Mouse (Mus musculus): Measurements from ENCODE around the gene Mical3.
A peak's percentile ranks its signal among the peaks of the same experiment; 100 is the strongest.

Gene Mical3

DNA sequence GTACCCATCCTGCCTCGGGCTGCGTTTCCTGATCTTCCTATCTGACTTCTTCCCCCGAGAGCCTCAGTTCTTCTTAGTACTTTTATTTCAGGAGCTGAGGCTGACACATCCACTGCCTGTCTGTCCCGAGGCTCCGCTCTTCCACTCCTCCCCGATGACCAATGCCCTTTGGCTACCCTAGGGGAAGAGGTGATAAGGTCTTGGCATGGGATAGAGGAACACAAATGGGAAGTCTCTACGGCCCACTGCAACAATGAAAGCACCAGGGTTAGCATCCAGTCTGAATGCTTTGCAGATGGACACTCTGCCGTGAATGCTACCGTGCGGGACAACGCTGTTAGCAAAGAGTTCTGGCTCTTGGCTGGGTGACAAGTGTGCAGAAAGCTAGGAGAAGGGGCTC, 116.5 kb downstream of the Mical3 start:
- no peak for DNase-seq (ENCODE audit: low spot score)

DNA sequence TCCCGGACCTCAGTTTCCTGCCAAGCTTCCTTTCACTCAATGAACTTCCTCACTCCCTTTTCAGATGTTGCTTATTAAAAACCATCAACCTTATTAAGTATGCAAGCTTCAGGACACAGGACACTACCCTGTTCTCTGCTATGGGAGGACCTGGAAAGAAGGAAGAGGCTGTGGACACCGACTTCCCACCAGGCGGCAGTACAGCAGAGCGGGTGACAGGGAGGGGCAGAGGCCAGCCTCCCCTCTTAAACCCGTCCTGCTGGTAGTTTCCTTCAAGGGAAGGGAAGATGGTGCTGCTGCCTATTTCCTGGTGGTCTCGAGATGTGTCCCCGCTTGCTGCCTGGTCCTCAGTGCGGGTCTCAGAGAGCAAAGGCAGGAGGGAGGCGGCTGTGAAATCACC, 117.0 kb downstream of the Mical3 start:
- no peak for DNase-seq (ENCODE audit: low spot score)

DNA sequence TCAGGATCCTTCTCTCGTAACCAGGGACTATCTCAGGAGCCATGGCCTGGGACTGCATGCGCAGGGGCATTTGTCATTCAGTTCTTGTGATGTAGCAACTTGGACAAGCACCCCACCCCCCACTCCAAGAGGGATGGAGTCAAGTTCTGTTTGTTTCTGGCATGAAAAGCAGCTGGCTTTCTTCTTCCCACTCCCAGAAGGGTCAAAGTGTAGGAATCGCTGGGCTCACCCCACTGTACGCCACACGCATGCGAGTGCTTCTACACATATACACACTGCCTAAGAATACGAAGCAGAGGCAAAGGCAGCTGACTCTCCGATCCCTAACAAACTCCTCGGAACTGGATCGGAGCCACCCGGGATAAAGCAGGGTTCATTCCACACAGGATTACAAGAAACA, 119.1 kb downstream of the Mical3 start:
- DNase-seq (ENCODE audit: low spot score): no peak

DNA sequence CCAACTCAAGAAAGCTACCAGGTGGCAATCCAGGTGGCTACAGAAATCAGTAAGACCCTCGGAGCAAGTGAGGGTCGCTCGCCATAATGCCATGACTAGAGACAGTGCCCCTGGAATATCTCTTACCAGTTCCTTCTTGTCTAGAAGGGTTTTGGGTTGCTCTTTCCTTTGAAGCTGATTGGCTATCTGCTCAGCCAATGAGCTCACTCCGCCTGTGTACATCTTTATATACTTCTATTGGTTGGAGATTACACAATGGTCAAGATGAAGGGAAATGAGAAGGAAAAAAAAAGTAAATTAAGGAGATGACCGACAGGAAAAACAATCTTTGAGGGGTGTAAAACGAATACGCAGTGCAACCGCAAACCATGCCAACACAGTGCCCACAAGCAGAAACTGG, 121.1 kb downstream of the Mical3 start:
- no peak for DNase-seq (ENCODE audit: low spot score)

DNA sequence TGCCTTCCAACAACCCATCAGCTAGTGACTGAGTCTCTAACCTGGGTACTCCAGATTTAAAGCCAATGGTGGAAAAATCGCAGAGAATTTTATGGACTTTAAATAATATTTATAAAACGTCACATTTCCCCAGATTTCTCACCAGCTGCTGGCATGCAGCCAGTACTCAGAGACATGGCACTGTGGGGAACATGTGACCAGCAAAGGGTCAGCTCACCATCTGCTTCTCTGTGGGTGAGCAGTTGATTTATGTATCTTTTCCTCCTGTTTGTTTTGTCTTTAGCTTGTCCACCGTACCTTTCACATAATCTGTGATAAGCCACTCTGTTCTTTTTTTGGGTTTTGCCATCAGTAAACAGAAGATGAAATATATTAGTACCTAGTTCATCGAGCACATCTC, 125.8 kb downstream of the Mical3 start:
- no peak for DNase-seq (ENCODE audit: low spot score)

DNA sequence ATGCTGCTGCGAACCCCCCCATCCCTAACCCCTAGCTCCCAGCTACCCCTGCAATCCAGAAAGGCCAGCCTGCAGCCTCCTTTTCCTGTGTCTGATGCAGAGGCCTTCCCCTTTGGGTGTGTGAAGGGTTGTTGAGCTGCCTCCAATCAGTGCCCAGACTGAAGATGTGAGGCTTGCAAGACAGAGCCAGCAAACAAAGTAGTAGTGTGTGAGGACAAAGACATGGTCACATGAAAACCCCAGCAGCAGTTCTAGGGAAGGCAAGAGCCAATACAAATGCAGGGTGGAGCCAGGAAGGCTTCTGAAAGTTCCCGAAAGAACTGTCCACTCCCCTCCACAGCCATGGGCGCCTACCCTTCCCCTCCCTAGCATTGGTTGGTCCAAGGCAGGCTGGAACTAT, 127.8 kb downstream of the Mical3 start:
- DNase-seq (ENCODE audit: low spot score): no peak

DNA sequence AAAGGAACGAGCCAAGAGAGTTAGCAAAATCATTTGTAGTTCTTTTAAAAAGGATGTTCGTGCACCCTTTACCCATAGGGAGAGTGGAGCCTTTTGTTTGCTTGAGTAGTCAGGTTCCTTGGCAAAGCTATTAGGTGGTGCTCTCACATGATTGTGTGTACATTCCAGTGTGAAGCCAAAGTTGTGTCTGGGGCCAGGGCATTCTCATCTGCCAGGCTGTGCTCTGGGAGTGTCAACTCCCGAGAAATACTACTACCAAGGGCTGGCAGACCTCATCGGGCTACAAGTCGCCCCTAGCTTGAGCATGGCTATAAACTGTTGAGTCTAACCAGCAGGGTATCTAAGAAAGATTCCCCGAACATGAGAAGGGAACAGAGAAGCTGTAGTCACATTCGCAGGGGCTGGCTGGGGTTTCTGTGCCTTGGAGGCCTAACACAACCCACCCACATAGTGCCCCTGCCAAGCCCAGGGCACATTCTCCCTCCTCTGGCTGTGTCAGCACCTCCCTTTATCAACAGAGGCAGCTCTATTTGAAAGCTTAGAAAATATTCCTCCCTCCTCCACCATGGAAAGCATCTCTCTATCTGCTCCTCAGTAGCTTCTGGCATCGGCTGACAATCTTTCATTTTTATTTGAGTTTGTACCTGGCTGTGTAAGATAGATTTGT, 130.8 kb downstream of the Mical3 start:
- DNase-seq (ENCODE audit: low spot score): no peak

DNA sequence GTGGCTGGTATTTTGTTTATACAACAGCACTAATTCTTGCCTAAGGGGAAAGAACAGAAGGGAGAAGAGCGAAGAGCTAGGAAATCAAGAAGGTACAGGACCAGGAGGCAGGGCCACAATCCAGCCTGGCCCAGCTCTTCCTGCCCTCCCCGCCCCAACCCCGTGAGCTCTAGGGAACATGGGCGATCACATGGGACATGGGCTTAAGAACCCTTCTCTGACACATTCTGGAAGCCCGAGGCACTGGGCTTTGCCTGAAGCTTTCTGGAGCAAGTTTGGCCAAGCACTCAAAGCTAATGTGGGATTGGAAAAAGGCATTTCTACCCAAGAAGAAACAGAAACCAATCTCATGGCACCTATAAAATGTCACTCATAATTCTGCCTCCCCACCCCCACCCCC, 131.7 kb downstream of the Mical3 start:
- DNase-seq (ENCODE audit: low spot score): no peak

DNA sequence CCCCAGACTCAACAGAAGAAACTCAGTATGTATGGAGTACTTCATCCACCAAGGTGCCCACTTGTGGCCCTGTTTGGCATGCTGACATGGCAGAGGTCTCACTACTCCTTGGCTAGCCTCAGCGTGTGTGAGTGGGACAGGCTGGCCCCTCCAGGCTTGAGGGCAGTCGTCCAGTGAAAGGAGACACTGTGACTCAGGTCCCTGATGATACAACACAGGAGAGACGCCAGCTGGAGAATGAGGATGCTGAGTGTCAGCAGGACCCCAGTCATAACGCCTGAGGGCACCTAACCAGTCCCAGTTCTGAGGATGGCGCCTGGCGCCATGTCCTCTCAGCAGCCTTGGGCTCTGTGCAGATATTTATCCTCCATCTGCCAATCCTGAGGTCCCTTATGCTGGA, 134.2 kb downstream of the Mical3 start:
- DNase-seq (ENCODE audit: low spot score): no peak

DNA sequence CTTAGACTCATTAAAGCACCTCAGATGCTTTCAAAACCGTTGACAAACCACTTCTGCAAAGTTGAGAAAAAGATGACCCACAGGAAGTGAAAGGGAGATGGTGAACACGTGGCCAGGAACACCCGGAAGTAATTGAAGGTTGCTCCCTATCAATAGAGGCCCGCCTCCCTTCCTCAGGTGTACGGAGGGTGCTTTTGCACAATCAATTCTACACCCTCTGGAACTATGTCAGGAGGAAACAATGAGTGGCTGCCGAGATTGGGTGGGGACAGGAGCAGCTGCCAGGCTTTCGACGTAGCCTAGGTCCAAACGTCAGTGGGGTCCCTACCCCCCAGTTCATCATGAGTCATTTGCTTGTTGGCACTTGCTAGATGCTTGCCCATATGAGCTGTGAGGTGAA, 135.3 kb downstream of the Mical3 start:
- DNase-seq (ENCODE audit: low spot score): no peak

DNA sequence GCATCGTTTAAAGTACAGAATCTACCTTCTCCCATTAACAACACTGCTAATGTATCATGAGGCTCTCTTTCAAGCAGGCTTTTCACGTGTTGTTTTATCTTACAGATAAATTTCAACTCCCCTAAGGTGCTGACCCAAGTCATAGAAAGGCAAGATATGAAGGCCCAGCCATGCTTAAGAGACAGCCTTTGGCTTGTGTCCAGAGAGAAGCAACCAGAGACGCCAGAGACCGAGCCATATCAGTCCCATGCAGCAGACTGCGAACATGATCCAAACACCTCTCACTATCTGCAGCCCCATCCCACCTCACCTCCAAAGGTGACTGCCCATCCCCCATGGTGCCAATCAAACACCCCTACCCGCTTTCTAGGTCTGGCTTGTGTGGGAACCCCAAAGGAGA, 138.9 kb downstream of the Mical3 start:
- DNase-seq (ENCODE audit: low spot score): no peak

DNA sequence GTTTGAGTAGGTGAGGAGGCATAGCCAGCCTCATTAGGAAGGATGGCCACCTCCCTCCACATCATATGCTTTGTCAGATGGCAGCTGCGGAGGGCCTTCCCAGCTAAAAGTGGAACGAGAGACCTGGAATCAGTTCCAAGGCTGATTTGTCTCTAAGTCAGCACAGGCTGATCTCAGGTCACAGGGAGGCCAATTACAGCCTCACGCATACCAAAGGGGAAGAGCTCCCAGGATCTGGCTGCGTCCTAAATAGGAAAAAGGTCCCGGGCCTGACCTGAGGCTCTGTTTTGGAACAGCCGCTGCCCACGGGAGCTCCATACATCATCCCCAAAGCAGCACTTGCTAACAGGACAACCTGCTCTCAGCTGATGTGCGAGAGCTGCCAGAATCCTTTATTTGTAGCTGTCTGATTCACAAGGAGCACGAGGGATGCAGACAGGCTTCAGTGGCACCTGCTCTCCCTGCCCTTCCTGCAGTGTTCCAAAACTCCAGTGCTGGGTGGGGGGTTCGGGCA, 143.2 kb downstream of the Mical3 start:
- DNase-seq (ENCODE audit: low spot score): no peak

DNA sequence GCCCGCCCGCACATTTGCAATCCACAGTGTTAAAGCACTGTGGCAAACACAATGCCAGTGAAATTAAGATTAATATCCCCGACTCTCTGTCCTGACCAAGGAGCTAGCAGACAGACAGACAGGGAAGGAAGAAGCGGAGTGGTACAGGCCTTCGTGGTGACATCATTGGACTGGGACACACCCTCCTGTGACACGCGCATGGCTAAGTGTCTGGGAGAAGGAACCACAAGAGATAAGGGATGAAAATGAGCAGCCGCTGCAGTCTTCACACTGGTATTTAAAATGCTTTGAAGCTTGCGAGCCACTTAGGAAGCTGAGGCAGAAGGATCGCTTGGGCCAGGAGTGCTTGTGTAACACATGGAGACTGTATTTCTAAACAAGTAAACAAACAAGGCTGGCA, 143.6 kb downstream of the Mical3 start:
- DNase-seq (ENCODE audit: low spot score): no peak

DNA sequence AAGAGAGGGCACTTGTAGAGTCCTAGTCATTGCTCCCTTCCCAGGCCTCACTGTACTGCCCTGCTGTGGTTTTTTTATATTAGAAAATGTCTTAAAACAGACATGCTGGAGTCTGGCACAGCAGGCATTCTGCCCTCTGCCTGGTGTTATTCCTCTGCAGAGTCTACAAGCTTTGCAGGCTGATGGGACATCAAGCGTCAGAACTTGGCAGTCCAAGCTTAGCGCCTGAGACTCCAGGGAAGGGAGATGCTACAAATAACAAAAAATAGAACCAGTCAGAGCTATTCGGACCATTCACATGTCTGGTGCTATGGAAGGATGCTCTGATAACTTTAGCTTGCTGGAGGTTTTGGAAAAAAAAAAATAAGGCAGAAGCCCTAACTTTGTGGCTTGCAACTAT, 144.6 kb downstream of the Mical3 start:
- no peak for DNase-seq (ENCODE audit: low spot score)

DNA sequence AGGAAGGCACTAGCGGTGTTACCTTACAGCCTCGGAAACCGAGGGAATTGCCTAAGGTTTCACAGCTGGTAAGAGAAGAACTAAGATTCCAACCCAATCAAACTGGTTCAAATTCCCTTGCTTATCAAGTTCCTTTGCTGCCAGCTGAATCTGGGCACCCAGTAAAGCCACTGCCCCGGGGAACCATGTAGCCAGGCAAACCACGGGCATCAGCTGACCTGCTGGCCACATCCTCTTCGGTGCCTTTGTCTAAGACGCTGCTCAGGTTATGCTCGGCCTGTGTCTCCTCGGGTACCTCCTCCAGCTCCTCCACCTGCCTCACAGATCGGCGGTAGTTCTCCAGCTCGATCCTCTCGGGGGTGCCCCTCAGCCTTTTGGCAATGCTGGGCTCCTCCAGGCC, 148.5 kb downstream of the Mical3 start:
- no peak for DNase-seq (ENCODE audit: low spot score)

DNA sequence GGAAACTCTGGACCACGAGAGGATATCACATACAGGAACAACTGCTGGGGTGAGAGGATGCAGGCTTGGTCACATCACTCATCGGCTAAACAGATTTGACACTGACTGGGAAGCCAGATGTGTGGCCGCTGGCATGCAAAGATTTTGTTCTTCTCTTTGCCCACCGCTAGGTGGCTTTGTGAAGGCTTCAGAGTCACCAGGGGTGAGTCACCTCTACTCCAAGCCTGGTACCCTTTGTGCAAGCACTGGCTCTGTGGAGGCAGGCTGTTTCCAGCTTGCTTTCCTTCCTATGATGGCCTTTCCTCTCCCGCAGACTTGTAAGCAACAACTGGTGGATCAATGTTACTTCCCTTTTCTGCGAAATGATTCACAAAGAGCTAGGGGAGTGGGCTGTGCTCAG, 149.3 kb downstream of the Mical3 start:
- no peak for DNase-seq (ENCODE audit: low spot score)

DNA sequence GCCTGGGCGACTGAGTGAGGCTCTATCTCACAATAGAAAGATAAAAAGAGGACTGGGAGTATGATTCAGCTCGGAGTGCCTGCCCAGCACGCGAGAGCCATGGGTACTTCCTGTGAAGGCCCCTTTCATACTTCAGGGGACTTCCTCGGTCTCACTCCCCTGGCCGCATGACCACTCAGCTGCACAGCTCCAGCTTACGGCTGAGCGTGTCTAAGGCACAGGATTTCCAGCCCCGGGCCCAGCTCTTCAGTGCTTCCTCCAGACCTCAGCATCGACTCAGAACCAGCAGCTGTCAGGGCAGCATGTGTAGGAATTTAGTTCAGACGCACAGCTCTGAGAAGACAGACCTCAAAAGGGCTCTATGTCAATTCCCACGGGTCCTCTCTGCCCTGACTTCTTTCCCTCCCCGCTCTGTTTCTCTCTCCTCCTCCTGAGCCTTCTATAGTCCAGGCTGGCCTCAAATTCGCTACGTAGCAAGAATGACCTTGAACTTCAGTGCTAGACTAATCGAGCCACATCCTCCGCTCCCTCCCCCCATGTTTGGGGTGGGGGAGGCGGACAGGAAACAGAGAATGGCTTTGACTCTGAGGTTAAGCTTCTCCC, 152.7 kb downstream of the Mical3 start:
- no peak for DNase-seq (ENCODE audit: low spot score)

DNA sequence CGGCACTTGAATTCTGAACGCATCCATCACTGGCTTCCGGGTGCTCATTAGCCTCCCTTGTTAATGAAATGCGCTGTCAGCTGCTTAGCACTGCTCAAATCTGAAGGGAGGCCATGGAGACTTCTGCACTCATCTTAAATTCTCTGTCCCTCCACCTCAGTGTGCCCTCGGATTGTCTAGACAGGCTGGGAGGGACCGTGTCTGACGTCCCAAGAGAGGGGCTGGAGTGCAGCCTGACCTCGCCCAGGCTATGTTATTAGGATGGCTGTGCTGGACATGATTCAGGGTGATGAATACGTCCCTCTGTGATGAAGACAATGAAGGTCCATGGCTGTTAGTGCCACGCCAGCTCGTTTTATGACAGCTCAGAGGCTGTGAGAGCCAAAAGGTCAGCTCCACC, 153.8 kb downstream of the Mical3 start:
- DNase-seq (ENCODE audit: low spot score): no peak

DNA sequence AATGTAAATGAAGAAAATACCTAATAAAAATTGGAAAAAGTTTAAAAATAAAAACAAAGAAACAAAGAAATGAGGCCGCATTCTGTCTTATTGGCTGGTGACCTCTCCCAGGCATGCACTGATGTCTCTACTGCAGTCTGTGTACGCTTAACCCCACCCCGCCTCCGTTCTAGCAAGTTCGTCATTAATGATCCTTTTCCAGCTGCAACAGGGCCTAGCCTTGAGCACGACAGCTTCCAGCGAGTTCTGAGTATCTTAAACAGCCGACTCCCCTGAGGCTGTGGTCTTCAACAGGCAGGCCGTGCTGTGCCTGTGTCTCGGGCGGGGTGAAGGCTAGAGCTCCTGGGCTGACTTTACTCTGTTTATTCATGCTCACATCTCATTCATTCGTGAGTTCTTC, 154.7 kb downstream of the Mical3 start:
- no peak for DNase-seq (ENCODE audit: low spot score)

DNA sequence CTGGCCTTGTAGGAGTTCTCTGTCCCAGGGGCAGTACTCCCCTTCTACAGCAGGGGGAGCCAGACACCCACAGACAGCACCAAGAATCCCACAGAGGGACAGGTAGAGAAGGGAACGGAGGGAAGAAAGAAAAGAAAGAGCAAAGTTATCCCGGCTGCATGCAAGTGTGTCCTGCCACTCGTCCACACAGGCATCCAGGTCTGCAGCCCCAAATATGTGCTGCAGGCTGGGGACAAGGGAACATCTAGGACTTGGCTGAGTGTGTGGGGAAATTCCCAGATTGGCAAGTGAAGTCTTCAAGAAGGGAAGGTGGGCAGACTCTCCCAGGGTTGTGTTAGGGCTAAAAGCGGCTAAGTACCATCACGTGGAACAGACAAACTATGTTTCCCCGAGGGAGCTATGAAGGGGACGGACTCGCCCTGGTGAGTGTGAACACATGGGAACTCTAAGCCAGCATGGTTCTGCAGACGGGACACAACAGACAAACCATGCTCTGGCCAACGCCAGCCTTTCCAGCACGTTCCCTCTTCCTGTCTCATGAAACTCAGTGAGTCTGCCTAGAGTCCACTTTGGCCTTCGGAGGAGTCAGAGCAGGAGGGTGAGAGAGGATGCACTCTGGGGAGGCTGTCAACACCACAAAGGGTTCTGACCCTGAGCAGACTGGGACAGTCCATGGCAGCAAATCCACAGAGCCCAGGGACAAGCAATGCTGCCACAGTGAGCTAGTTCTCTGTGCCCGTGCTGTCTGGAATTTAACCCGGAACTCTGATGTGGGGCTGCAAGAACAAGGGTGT, 158.8 kb downstream of the Mical3 start:
- peak; percentile 79 for DNase-seq (ENCODE audit: low spot score)

DNA sequence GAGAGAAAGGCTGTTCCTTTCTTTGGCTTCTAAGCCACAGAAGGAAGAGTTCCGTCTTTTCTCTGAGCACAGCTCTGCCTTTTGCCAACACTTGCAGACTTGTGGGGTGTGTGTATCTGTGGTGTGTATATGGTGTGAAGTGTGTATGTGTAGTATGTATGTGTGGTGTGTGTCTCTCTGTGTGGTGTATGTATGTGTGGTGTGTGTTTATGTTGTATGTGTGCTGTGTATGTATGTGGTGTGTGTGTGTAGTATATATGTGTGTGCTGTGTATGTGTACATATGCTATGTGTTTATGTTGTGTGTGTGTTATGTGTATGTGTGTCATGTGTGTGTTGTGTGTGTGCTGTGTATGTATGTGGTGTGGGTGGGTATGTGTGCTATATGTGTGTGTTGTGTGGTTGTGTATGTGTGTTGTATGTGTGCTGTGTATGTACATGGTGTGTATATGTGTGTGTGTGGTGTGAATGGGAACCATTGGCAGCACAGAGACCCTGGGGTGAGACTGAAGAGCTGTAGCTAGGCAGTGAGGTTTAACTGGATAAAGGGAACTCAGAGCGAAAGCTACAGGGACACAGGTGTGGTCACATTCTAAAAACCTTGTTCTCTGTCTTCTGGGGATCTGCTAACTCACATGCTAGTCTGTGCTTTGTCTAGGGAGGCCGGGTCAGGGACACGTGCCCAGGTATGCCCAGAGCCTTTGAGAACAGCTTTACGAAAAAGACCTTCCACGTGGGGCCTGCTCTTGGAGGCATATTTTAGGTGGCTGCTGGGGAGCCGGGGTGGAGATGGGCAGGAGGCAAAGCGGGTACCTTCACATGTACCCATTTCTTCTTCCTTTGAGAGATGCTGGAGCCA, 159.6 kb downstream of the Mical3 start:
- no peak for DNase-seq (ENCODE audit: low spot score)

DNA sequence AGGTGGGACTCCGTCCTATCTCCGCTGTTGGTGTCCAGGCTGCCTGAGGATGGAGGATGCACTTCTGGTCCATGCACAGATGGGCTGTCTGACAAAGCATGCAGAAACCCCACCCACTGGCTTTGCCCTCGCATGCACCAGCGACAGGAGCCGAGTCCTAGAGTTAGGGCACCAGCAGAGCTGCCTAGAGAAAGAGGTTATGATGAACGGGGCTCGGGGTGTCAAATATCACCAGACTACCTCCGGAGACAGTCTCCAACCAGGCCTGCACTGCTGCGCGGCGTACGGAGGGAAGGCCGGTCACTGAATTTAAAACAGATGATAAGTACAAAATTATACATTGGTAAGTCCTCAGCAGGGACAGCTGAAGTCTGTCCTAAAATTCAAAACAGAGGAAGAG, 165.0 kb downstream of the Mical3 start:
- DNase-seq (ENCODE audit: low spot score): no peak
